9 mouse cellular contexts compared by ENCODE assay signal in the genomic region with DNA sequence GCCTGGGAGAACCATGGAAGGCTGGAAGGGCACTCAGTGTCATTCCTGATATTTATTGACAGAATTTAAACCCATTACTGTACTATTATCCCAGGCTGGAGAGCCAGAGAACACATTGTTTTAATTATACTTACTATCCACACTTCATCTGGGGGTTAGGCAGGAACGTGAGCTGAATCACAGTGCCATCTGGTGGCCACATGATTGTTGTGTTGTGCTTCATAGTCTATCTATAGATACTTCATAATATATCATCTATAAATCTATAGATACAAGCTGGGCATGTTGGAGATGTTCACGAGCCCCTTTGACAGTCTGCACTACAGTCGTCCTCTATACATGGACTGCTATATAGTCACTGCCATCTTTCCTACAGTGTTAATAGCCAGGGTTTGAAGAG. TPM values are rescaled to one million over a fixed set of nuclear protein-coding genes. Genes with fewer than 3 reads are reported as not detected.
DNase-seq lines count a peak whose midpoint lies in the region; ATAC-seq and TF ChIP-seq lines count a peak whose summit lies in the region.
"Had no signal": no experiment of that assay in that cellular context is flagged by ENCODE, and none has a peak within 500 bp of the region (broad histone marks: within the 10 kb centered on the region; RNA-seq: fewer than 3 reads in every experiment).

No protein-coding gene starts in this region.

- TF ChIP-seq CTCF in gastrocnemius, adult 2 months (IDR thresholded peaks at IDR 0.05): peak; percentile 81

- H3K9ac ChIP-seq in forebrain, embryonic 16.5 days (replicated peaks; ENCODE audit: low read depth, low read length): no peak overlapping the region
- no peak overlapping the region for H3K9ac ChIP-seq in limb, embryonic 13.5 days
- H3K9ac ChIP-seq: hindbrain, embryonic 15.5 days had no signal

- intact Hi-C loops in gastrocnemius, adult 2 months (cut with DNase I): loop anchor here (1.0 to 10.0 kb wide), 5 partner anchors 75 to 307 kb away; partner anchors contain the start of gene Sav1

- peak; percentile 61 for ATAC-seq in forebrain, embryonic 16.5 days
- peak; percentile 72; the same call in 1 of the 2 replicates for ATAC-seq in limb, embryonic 13.5 days (ENCODE audit: low FRiP score, low read depth)

- WGBS in forebrain, embryonic 16.5 days: 30% methylated on average over 3 of the region's 3 CpGs
- 36% methylated on average over 3 of the region's 3 CpGs for WGBS in limb, embryonic 13.5 days

- 0 out of 2 replicates have a peak overlapping the region, but pooled peaks have one; percentile 24 for H3K27ac ChIP-seq in gastrocnemius, adult 2 months
- no peak overlapping the region for H3K27ac ChIP-seq in forebrain, embryonic 16.5 days (ENCODE audit: low read length)
- no peak overlapping the region for H3K27ac ChIP-seq in limb, embryonic 13.5 days
- H3K27ac ChIP-seq: hindbrain, embryonic 15.5 days had no signal

- DNase-seq in gastrocnemius, adult 2 months: peak; percentile 62
- no peak for DNase-seq in gastrocnemius, postnatal 25 days
- DNase-seq in spleen, adult 12 weeks (ENCODE audit: low spot score): peak; percentile 27
- no peak for DNase-seq in spleen, postnatal 36 days (ENCODE audit: low spot score in 2 of 2)
- peak; percentile 46 for DNase-seq in cerebellum, adult 8-10 months
- DNase-seq in retina, embryonic 14.5 days (ENCODE audit: low spot score): peak; percentile 77

- H3K27me3 ChIP-seq in forebrain, embryonic 16.5 days (replicated peaks; ENCODE audit: control insufficient read depth, insufficient read depth, low read length): no peaks in the 10 kb centered on the region
- no peaks in the 10 kb centered on the region for H3K27me3 ChIP-seq in limb, embryonic 13.5 days
- H3K27me3 ChIP-seq: hindbrain, embryonic 15.5 days had no signal

- H3K9me3 ChIP-seq in forebrain, embryonic 16.5 days (ENCODE audit: control insufficient read depth, low read length): no peaks in the 10 kb centered on the region
- H3K9me3 ChIP-seq in limb, embryonic 13.5 days: no peaks in the 10 kb centered on the region
- H3K9me3 ChIP-seq: hindbrain, embryonic 15.5 days had no signal

- peaks cover 7% of the 10 kb centered on the region for H3K4me1 ChIP-seq in forebrain, embryonic 16.5 days (replicated peaks; ENCODE audit: control insufficient read depth, insufficient read depth, low read length)
- H3K4me1 ChIP-seq in limb, embryonic 13.5 days: peaks cover 20% of the 10 kb centered on the region
- H3K4me1 ChIP-seq: hindbrain, embryonic 15.5 days had no signal

- 0 out of 2 replicates have a peak, but pooled peaks cover 2% of the 10 kb centered on the region for H3K36me3 ChIP-seq in forebrain, embryonic 16.5 days (ENCODE audit: control insufficient read depth, insufficient read depth)
- H3K36me3 ChIP-seq in limb, embryonic 13.5 days: peaks cover 8% of the 10 kb centered on the region

- H3K4me3 ChIP-seq in gastrocnemius, adult 2 months: no peak overlapping the region
- H3K4me3 ChIP-seq in forebrain, embryonic 16.5 days (replicated peaks; ENCODE audit: low read length): no peak overlapping the region
- H3K4me3 ChIP-seq in limb, embryonic 13.5 days: no peak overlapping the region
- H3K4me3 ChIP-seq: hindbrain, embryonic 15.5 days had no signal

- no peak overlapping the region for H3K4me2 ChIP-seq in forebrain, embryonic 16.5 days (ENCODE audit: low read length)
- H3K4me2 ChIP-seq in limb, embryonic 13.5 days (replicated peaks): no peak overlapping the region
- H3K4me2 ChIP-seq: hindbrain, embryonic 15.5 days had no signal

RNA-seq across cellular contexts. Expression of gene Nin, which starts 51.4 kb away (rescaled TPM):
- 10 to 100 TPM; 23.6 to 24.6 TPM for total RNA-seq in gastrocnemius, adult 2 months (2021)
- 10 to 100 TPM; 20.4 to 20.9 TPM for total RNA-seq in gastrocnemius, postnatal 25 days (2021)
- 40.2 and 45.3 TPM in 2 replicates for polyA plus RNA-seq in forebrain, embryonic 16.5 days (2015; fragmentation: Nextera tagmentation; extraction: Ambion mirVana)
- 11.0 and 11.4 TPM in 2 replicates for polyA plus RNA-seq in limb, embryonic 13.5 days (2015; fragmentation: Nextera tagmentation; extraction: Ambion mirVana)

Comparison
In these comparisons a context has a peak if more than half of its experiments do, and no peak if none do; other contexts are left out.
1. DNase-seq: peak in gastrocnemius, adult 2 months (single experiment), spleen, adult 12 weeks (single experiment), cerebellum, adult 8-10 months (single experiment) and retina, embryonic 14.5 days (single experiment); none in gastrocnemius, postnatal 25 days (single experiment) and spleen, postnatal 36 days (0 of 2).